Mouse (Mus musculus): ENCODE data around the gene Gm382.

GRCm38 (mm10) chrX:127104341-127104740, 64.6 kb downstream of the Gm382 start:
- TF ChIP-seq CTCF (IDR thresholded peaks at IDR 0.05; ENCODE audit: extremely low read depth, insufficient read depth, low read length): no peak
- no peak for TF ChIP-seq POLR2A (IDR thresholded peaks at IDR 0.05; ENCODE audit: extremely low read depth, insufficient read depth, low read length)
